ENCODE assay signal across 8 mouse cellular contexts in genomic region chr7:105818483-105818882, GRCm38 (mm10). TPM values are rescaled to one million over a fixed set of nuclear protein-coding genes. Genes with fewer than 3 reads are reported as not detected.
DNase-seq lines count a peak whose midpoint lies in the region; ATAC-seq lines count a peak whose summit lies in the region.

No protein-coding gene starts in this region.

- peak; percentile 54 for ATAC-seq in CD4-positive, CD25-positive, alpha-beta regulatory T cell, adult 4 months
- ATAC-seq in megakaryocyte progenitor cell, adult 5-6 weeks (replicated peaks; ENCODE audit: poor library complexity) = peak; percentile 87

- peak; percentile 57 for DNase-seq in kidney, adult 9 months
- no peak for DNase-seq in kidney, postnatal 4 days
- peak; percentile 41 for DNase-seq in R1 (ENCODE audit: low read depth, low spot score)
- DNase-seq in adrenal gland, postnatal 25 days = no peak
- DNase-seq in natural killer cell, adult 2 months (ENCODE audit: low spot score in 2 of 2) = no peak
- no peak for DNase-seq in right cerebral cortex, postnatal 25 days

RNA-seq across cellular contexts. Expression of gene Mrpl17, which starts 7.6 kb away (rescaled TPM):
- polyA plus RNA-seq in CD4-positive, CD25-positive, alpha-beta regulatory T cell, adult 4 months (2017; shearing (Covaris generic)) = 100 to 1,000 TPM; 162 to 170 TPM
- total RNA-seq in megakaryocyte progenitor cell, adult 5-6 weeks (2015) = 124 and 152 TPM in 2 replicates
- total RNA-seq in megakaryocyte progenitor cell, adult 5-6 weeks (2017) = 69.0 and 86.6 TPM in 2 replicates
- 185 and 190 TPM in 2 replicates for total RNA-seq in adrenal gland, postnatal 25 days (2021)

RNA-seq across cellular contexts. Expression of gene Dchs1, which starts 31.0 kb away (rescaled TPM):
- polyA plus RNA-seq in CD4-positive, CD25-positive, alpha-beta regulatory T cell, adult 4 months (2017; shearing (Covaris generic)) = not detected
- total RNA-seq in megakaryocyte progenitor cell, adult 5-6 weeks (2015) = 0.07 TPM in 1 of 2 replicates, not detected in the other
- not detected in 2 replicates for total RNA-seq in megakaryocyte progenitor cell, adult 5-6 weeks (2017)
- 5.4 and 10.0 TPM in 2 replicates for total RNA-seq in adrenal gland, postnatal 25 days (2021)

Comparison
In these comparisons a context has a peak if more than half of its experiments do, and no peak if none do; other contexts are left out.
1. DNase-seq: peak in kidney, adult 9 months (single experiment) and R1 (single experiment); none in kidney, postnatal 4 days (0 of 2), adrenal gland, postnatal 25 days (single experiment), natural killer cell, adult 2 months (0 of 2) and right cerebral cortex, postnatal 25 days (single experiment).